Mouse (Mus musculus) forebrain, embryonic 15.5 days (tissue): ENCODE measurements at regions not wholly inside any gene's neighbourhood (a gene's known extent, or its start where the extent isn't known, plus 50 kb on each side); places are given as distances from the start of the nearest gene placed in this dataset.

Experiments
- ATAC-seq: fragments of 200-750 bp; cut with Nextera tagmentation; replicated peaks from 2 replicates; pipeline ENCODE4 v1.8.0; 2017; ENCODE audit warnings: mild to moderate bottlenecking, moderate TSS enrichment, moderate library complexity
- H3K27ac ChIP-seq: fragments of 300-500 bp; sonication (generic); replicated peaks from 2 replicates; pipeline ENCODE4 v1.5.1; 2015; ENCODE audit warnings: mild to moderate bottlenecking, inconsistent platforms
- H3K27me3 ChIP-seq: fragments of 300-500 bp; sonication (generic); 2 replicates; pipeline ENCODE4 v1.6.1; 2015; ENCODE audit warnings: inconsistent platforms
- H3K36me3 ChIP-seq: fragments of 300-500 bp; sonication (generic); 2 replicates; pipeline ENCODE4 v1.6.1; 2015; ENCODE audit warnings: mild to moderate bottlenecking, inconsistent platforms
- H3K4me1 ChIP-seq: fragments of 300-500 bp; sonication (generic); 2 replicates; pipeline ENCODE4 v1.6.1; 2015; ENCODE audit warnings: inconsistent platforms
- H3K4me2 ChIP-seq: fragments of 300-500 bp; sonication (generic); replicated peaks from 2 replicates; pipeline ENCODE4 v1.6.1; 2015; ENCODE audit warnings: mild to moderate bottlenecking, inconsistent platforms
- H3K4me3 ChIP-seq: fragments of 300-500 bp; sonication (generic); 2 replicates; pipeline ENCODE4 v1.5.1; 2015; ENCODE audit warnings: mild to moderate bottlenecking, inconsistent platforms
- H3K9ac ChIP-seq: fragments of 300-500 bp; sonication (generic); replicated peaks from 2 replicates; pipeline ENCODE4 v1.6.1; 2015; ENCODE audit warnings: mild to moderate bottlenecking, inconsistent platforms
- H3K9me3 ChIP-seq: fragments of 300-500 bp; sonication (generic); 2 replicates; pipeline ENCODE4 v1.6.1; 2016; ENCODE audit warnings: inconsistent platforms
- WGBS: fragments of 180-500 bp; shearing (Covaris S2); methylation state at CpG from one replicate; pipeline ENCODE4 v1.1.7; 2015; ENCODE audit warnings: mixed read lengths; 5-methylcytosine and 5-hydroxymethylcytosine counted together

- Histone ChIP-seq H3K4me3 (no peak overlapping the region), H3K9me3 (no peaks in the 10 kb centered on the region), H3K4me2 (no peak overlapping the region), H3K9ac (no peak overlapping the region), H3K27ac (no peak overlapping the region), H3K4me1 (no peaks in the 10 kb centered on the region), H3K36me3 (no peaks in the 10 kb centered on the region), H3K27me3 (no peaks in the 10 kb centered on the region)
- 87% methylated on average over 3 of the region's 3 CpGs for WGBS
- ATAC-seq = no peak
Measured at GRCm38 (mm10) chr1:56453756-56454155, 183.5 kb downstream of the Hsfy2 start.

- no peaks in the 10 kb centered on the region for H3K9me3 ChIP-seq
- 76% methylated on average over 1 of the region's 1 CpGs for WGBS
- no peak overlapping the region for H3K27ac ChIP-seq
- H3K4me1 ChIP-seq = no peaks in the 10 kb centered on the region
- no peak for ATAC-seq
- no peaks in the 10 kb centered on the region for H3K27me3 ChIP-seq
- H3K4me3 ChIP-seq = no peak overlapping the region
- H3K4me2 ChIP-seq = no peak overlapping the region
- H3K36me3 ChIP-seq = no peaks in the 10 kb centered on the region
- no peak overlapping the region for H3K9ac ChIP-seq
Measured at GRCm38 (mm10) chr1:56442835-56443234, 194.4 kb downstream of the Hsfy2 start.

- no peaks in the 10 kb centered on the region for H3K9me3 ChIP-seq
- H3K36me3 ChIP-seq = no peaks in the 10 kb centered on the region
- no peaks in the 10 kb centered on the region for H3K4me1 ChIP-seq
- H3K4me2 ChIP-seq = no peak overlapping the region
- no peak overlapping the region for H3K4me3 ChIP-seq
- WGBS = 86% methylated on average over 1 of the region's 1 CpGs
- no peak overlapping the region for H3K27ac ChIP-seq
- no peaks in the 10 kb centered on the region for H3K27me3 ChIP-seq
- no peak overlapping the region for H3K9ac ChIP-seq
- no peak for ATAC-seq
Measured at GRCm38 (mm10) chr1:56406786-56407185, 230.4 kb downstream of the Hsfy2 start.

- Histone ChIP-seq H3K27ac (peak overlapping the region; percentile 46; the same call in 1 of the 2 replicates), H3K9me3 (no peaks in the 10 kb centered on the region), H3K4me2 (no peak overlapping the region), H3K4me3 (no peak overlapping the region), H3K4me1 (no peaks in the 10 kb centered on the region), H3K9ac (no peak overlapping the region), H3K36me3 (no peaks in the 10 kb centered on the region), H3K27me3 (no peaks in the 10 kb centered on the region)
- 68% methylated on average over 2 of the region's 2 CpGs for WGBS
- ATAC-seq = no peak
Measured at GRCm38 (mm10) chr1:56403351-56403750, 233.9 kb downstream of the Hsfy2 start.

- ATAC-seq = 0 out of 2 replicates have a peak, but pooled peaks have one; percentile 35
- WGBS = 67% methylated on average over 6 of the region's 6 CpGs
- Histone ChIP-seq H3K4me3 (no peak overlapping the region), H3K36me3 (no peaks in the 10 kb centered on the region), H3K9me3 (no peaks in the 10 kb centered on the region), H3K9ac (no peak overlapping the region), H3K4me1 (no peaks in the 10 kb centered on the region), H3K27ac (0 out of 2 replicates have a peak overlapping the region, but pooled peaks have one; percentile 15), H3K27me3 (no peaks in the 10 kb centered on the region), H3K4me2 (no peak overlapping the region)
Measured at GRCm38 (mm10) chr1:56395832-56396231, 241.4 kb downstream of the Hsfy2 start.

- Histone ChIP-seq H3K4me3 (no peak overlapping the region), H3K27ac (no peak overlapping the region), H3K9ac (no peak overlapping the region), H3K27me3 (no peaks in the 10 kb centered on the region), H3K9me3 (no peaks in the 10 kb centered on the region), H3K36me3 (no peaks in the 10 kb centered on the region), H3K4me2 (no peak overlapping the region), H3K4me1 (no peaks in the 10 kb centered on the region)
- WGBS = 46% methylated on average over 6 of the region's 6 CpGs
- ATAC-seq = no peak
Measured at GRCm38 (mm10) chr1:56387086-56387485, 250.1 kb downstream of the Hsfy2 start.

GRCm38 (mm10) chr1:56366319-56366718, 270.9 kb downstream of the Hsfy2 start:
- H3K9me3 ChIP-seq = no peaks in the 10 kb centered on the region
- WGBS = 88% methylated on average over 2 of the region's 2 CpGs
- H3K9ac ChIP-seq = no peak overlapping the region
- H3K4me1 ChIP-seq = no peaks in the 10 kb centered on the region
- no peak for ATAC-seq
- no peaks in the 10 kb centered on the region for H3K36me3 ChIP-seq
- no peaks in the 10 kb centered on the region for H3K27me3 ChIP-seq
- H3K4me2 ChIP-seq = no peak overlapping the region
- no peak overlapping the region for H3K27ac ChIP-seq
- H3K4me3 ChIP-seq = no peak overlapping the region

GRCm38 (mm10) chr1:56360857-56361256, 276.4 kb downstream of the Hsfy2 start:
- Histone ChIP-seq H3K36me3 (no peaks in the 10 kb centered on the region), H3K27me3 (no peaks in the 10 kb centered on the region), H3K27ac (no peak overlapping the region), H3K9me3 (no peaks in the 10 kb centered on the region), H3K9ac (no peak overlapping the region), H3K4me3 (no peak overlapping the region), H3K4me2 (no peak overlapping the region), H3K4me1 (no peaks in the 10 kb centered on the region)
- no peak for ATAC-seq
- 52% methylated on average over 5 of the region's 5 CpGs for WGBS

GRCm38 (mm10) chr1:56346638-56347037, 290.6 kb downstream of the Hsfy2 start:
- Histone ChIP-seq H3K4me3 (no peak overlapping the region), H3K36me3 (no peaks in the 10 kb centered on the region), H3K27me3 (no peaks in the 10 kb centered on the region), H3K9me3 (no peaks in the 10 kb centered on the region), H3K4me1 (peaks cover 2% of the 10 kb centered on the region; the same call in 1 of the 2 replicates), H3K9ac (no peak overlapping the region), H3K27ac (no peak overlapping the region), H3K4me2 (no peak overlapping the region)
- WGBS = 71% methylated on average over 4 of the region's 4 CpGs
- no peak for ATAC-seq

- WGBS = 33% methylated on average over 6 of the region's 6 CpGs
- Histone ChIP-seq H3K9ac (no peak overlapping the region), H3K4me3 (no peak overlapping the region), H3K27me3 (no peaks in the 10 kb centered on the region), H3K4me2 (no peak overlapping the region), H3K9me3 (no peaks in the 10 kb centered on the region), H3K4me1 (peaks cover 2% of the 10 kb centered on the region; the same call in 1 of the 2 replicates), H3K36me3 (no peaks in the 10 kb centered on the region), H3K27ac (peak overlapping the region; percentile 69; the same call in 1 of the 2 replicates)
- ATAC-seq = peak; percentile 98
Measured at GRCm38 (mm10) chr1:56344952-56345351, 292.3 kb downstream of the Hsfy2 start.

- Histone ChIP-seq H3K4me2 (no peak overlapping the region), H3K36me3 (no peaks in the 10 kb centered on the region), H3K9me3 (no peaks in the 10 kb centered on the region), H3K27me3 (no peaks in the 10 kb centered on the region), H3K4me1 (no peaks in the 10 kb centered on the region), H3K9ac (no peak overlapping the region), H3K4me3 (no peak overlapping the region), H3K27ac (no peak overlapping the region)
- WGBS = 86% methylated on average over 5 of the region's 5 CpGs
- ATAC-seq = no peak
Measured at GRCm38 (mm10) chr1:56327381-56327780, 309.9 kb downstream of the Hsfy2 start.

GRCm38 (mm10) chr1:56308586-56308985, 328.6 kb downstream of the Hsfy2 start:
- Histone ChIP-seq H3K9ac (no peak overlapping the region), H3K4me3 (no peak overlapping the region), H3K9me3 (no peaks in the 10 kb centered on the region), H3K4me1 (no peaks in the 10 kb centered on the region), H3K27ac (no peak overlapping the region), H3K36me3 (no peaks in the 10 kb centered on the region), H3K4me2 (no peak overlapping the region), H3K27me3 (no peaks in the 10 kb centered on the region)
- ATAC-seq = no peak
- 85% methylated on average over 3 of the region's 3 CpGs for WGBS

GRCm38 (mm10) chr1:56294391-56294790, 342.8 kb downstream of the Hsfy2 start:
- Histone ChIP-seq H3K4me1 (peaks cover 5% of the 10 kb centered on the region), H3K4me2 (no peak overlapping the region), H3K27ac (no peak overlapping the region), H3K27me3 (no peaks in the 10 kb centered on the region), H3K36me3 (no peaks in the 10 kb centered on the region), H3K9me3 (no peaks in the 10 kb centered on the region), H3K4me3 (no peak overlapping the region), H3K9ac (no peak overlapping the region)
- 69% methylated on average over 2 of the region's 2 CpGs for WGBS
- no peak for ATAC-seq
